Mouse (Mus musculus): ENCODE results near the gene Pls3. TPM values are rescaled to one million over a fixed set of nuclear protein-coding genes. Genes with fewer than 3 reads are reported as not detected.
"Not testable (repeated sequence)": the region's sequence is repeated elsewhere in the genome, so short reads cannot be mapped to it uniquely, and the experiment has no call there.

The Pls3 gene
- total and polyA plus RNA-seq, 3 experiments = 13.5 to 44.7 (median 39.9) TPM

DNA sequence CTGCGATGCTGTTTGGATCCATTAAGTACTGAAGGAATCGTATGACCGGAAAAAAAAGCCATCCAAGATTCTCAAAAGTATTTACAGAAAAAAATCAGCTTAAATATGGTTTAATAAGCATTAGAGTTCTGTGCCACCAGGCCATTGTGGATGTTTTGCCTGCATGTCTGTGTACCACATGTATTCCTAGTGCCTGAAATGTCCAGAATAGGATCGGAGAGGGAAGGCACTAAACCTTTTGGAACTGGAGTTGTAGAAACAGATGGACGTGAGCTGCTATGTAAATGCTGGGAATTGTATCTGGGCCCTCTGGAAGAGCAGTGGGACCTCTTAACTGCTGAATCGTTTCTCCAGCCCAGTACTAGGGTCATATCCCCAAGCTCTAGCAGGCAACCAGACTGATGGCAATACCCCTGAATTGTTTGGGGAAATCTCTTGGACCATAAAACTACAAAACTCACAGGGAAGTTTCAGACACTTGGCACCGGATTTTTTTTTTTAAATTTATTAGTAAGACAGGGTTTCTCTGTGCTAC lies 110.1 kb downstream of the Pls3 start:
- WGBS = 26% methylated on average over 7 of the region's 7 CpGs
- TF ChIP-seq EP300 (IDR thresholded peaks at IDR 0.05; ENCODE audit: insufficient read depth, low read depth, low read length) = no peak
- no peak for TF ChIP-seq CTCF (IDR thresholded peaks at IDR 0.05)
- TF ChIP-seq POLR2A (IDR thresholded peaks at IDR 0.05; ENCODE audit: insufficient read depth, low read depth, low read length) = no peak; the same call in 1 of the 2 replicates
- H3K9ac ChIP-seq (ENCODE audit: low read depth, low read length) = peak overlapping the region; percentile 72
- no peak for DNase-seq
- H3K4me1 ChIP-seq (ENCODE audit: control insufficient read depth, insufficient read depth, low read length) = peaks cover 2% of the 10 kb centered on the region; the same call in 1 of the 2 replicates
- H3K4me3 ChIP-seq = peak overlapping the region; percentile 62
- no peaks in the 10 kb centered on the region for H3K27me3 ChIP-seq (ENCODE audit: control insufficient read depth, insufficient read depth, low read length)
- H3K79me2 ChIP-seq (replicated peaks; ENCODE audit: control insufficient read depth, insufficient read depth, low read length) = no peaks in the 10 kb centered on the region
- peak overlapping the region; percentile 80 for H3K27ac ChIP-seq
- H3K36me3 ChIP-seq (ENCODE audit: control insufficient read depth, insufficient read depth, low read length) = no peaks in the 10 kb centered on the region
- intact Hi-C loops (cut with DNase I) = no loop called here

DNA sequence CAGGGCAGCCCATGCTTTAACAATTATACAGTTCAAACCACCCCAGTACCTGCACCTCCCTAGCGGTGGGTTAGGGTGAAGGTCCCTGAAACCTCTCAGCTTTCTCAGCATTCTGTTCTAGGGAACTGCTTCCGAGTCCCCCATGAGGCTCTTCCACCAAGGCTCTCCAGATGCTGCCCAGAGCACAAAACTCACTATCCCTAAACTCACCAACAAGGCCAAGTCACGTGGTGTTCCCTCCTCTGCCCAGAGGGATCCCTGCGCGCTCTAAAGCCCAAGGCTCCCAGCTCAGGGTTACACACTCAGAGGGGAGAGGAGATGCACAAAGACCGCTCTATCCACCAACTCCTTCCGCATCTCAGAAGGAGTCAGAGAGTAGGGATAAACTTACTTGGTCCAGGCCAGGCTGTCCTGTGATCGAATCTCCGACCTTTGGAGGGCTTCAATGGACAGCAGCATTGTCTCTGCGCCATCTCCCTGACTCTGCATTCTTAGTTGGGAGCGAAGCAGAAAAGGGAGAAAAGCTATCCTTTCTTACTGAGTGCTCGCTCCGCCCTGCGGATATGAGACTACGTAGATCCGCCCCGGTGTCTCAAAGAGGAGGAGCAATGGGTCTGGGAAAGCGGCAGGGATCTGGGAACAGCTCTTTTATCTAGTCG lies 110.7 kb downstream of the Pls3 start:
- H3K27me3 ChIP-seq (ENCODE audit: control insufficient read depth, insufficient read depth, low read length) = no peaks in the 10 kb centered on the region
- DNase-seq = peak; percentile 68 to 71
- H3K79me2 ChIP-seq (replicated peaks; ENCODE audit: control insufficient read depth, insufficient read depth, low read length) = no peaks in the 10 kb centered on the region
- H3K4me3 ChIP-seq = peak overlapping the region; percentile 62
- peak overlapping the region; percentile 80 for H3K27ac ChIP-seq
- peaks cover 2% of the 10 kb centered on the region; the same call in 1 of the 2 replicates for H3K4me1 ChIP-seq (ENCODE audit: control insufficient read depth, insufficient read depth, low read length)
- intact Hi-C loops (cut with DNase I) = no loop called here
- H3K9ac ChIP-seq (ENCODE audit: low read depth, low read length) = peak overlapping the region; percentile 70
- WGBS = 11% methylated on average over 19 of the region's 19 CpGs
- H3K36me3 ChIP-seq (ENCODE audit: control insufficient read depth, insufficient read depth, low read length) = no peaks in the 10 kb centered on the region
- TF ChIP-seq EP300 (IDR thresholded peaks at IDR 0.05; ENCODE audit: insufficient read depth, low read depth, low read length) (no peak), CTCF (IDR thresholded peaks at IDR 0.05) (peak; percentile 23; the same call in 1 of the 2 replicates), POLR2A (IDR thresholded peaks at IDR 0.05; ENCODE audit: insufficient read depth, low read depth, low read length) (peak; percentile 86)

DNA sequence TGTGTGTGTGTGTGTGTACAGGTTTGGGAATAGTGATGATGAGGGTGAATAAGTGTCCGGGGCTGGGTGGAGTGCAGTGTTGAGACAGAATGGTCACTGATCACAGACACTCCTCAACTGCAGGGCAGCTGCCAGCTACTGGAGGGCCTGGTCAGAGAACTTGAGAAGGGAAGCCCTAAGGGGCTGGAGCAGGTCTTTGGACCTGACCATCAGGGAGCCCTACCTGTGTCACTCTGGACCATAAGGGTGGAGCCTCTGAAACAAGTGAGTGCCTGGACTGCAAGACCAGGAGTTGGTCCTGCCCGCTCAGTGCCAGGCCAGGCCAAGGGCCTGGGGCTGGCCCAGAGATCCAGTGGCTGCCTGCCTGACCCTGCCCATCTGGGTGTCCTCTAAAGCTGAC lies 115.5 kb downstream of the Pls3 start:
- WGBS = 96% methylated on average over 2 of the region's 2 CpGs
- H3K4me3 ChIP-seq; H3K4me1 ChIP-seq (ENCODE audit: control insufficient read depth, insufficient read depth, low read length); H3K9ac ChIP-seq (ENCODE audit: low read depth, low read length); H3K27ac ChIP-seq; H3K27me3 ChIP-seq (ENCODE audit: control insufficient read depth, insufficient read depth, low read length); intact Hi-C loops (cut with DNase I); H3K79me2 ChIP-seq (replicated peaks; ENCODE audit: control insufficient read depth, insufficient read depth, low read length); H3K36me3 ChIP-seq (ENCODE audit: control insufficient read depth, insufficient read depth, low read length): not testable (repeated sequence)
- peak in 1 of 2 experiments; percentile 26 for DNase-seq

- H3K79me2 ChIP-seq (replicated peaks; ENCODE audit: control insufficient read depth, insufficient read depth, low read length); H3K36me3 ChIP-seq (ENCODE audit: control insufficient read depth, insufficient read depth, low read length); H3K27me3 ChIP-seq (ENCODE audit: control insufficient read depth, insufficient read depth, low read length); H3K4me3 ChIP-seq; H3K4me1 ChIP-seq (ENCODE audit: control insufficient read depth, insufficient read depth, low read length); H3K9ac ChIP-seq (ENCODE audit: low read depth, low read length); intact Hi-C loops (cut with DNase I): not testable (repeated sequence)
- WGBS = 71% methylated on average over 12 of the region's 12 CpGs
- H3K27ac ChIP-seq = peak overlapping the region; percentile 67
- DNase-seq = peak in 1 of 2 experiments; percentile 88
- TF ChIP-seq CTCF (IDR thresholded peaks at IDR 0.05) = peak; percentile 64
Measured at GRCm38 (mm10) chrX:75759036-75759435, 115.9 kb downstream of the Pls3 start.

DNA sequence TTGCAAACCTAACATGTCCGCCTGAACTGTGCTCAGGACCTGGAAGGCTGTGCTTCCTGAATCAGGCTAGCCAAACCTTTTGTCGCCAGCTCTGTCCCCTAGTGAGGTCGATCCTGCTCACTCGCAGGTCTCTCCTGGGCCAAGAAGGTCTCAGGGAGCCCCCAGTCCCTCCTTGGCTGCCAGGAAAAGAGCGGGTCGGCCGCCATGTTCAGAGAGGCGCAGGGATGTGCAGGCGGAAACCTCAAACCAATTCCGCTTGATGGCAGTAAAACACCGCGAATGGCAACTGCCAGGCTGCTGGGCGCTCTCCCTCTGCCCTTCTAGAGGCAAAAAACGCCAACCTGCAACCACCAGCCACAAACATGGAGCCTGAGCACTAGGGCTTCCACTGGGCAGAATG lies 117.0 kb downstream of the Pls3 start:
- H3K4me1 ChIP-seq (ENCODE audit: control insufficient read depth, insufficient read depth, low read length); intact Hi-C loops (cut with DNase I); H3K27me3 ChIP-seq (ENCODE audit: control insufficient read depth, insufficient read depth, low read length); H3K36me3 ChIP-seq (ENCODE audit: control insufficient read depth, insufficient read depth, low read length); H3K9ac ChIP-seq (ENCODE audit: low read depth, low read length); H3K79me2 ChIP-seq (replicated peaks; ENCODE audit: control insufficient read depth, insufficient read depth, low read length): not testable (repeated sequence)
- peak in 1 of 2 experiments; percentile 84 for DNase-seq
- 76% methylated on average over 14 of the region's 14 CpGs for WGBS
- Histone ChIP-seq H3K4me3 (peak overlapping the region; percentile 33; the same call in 1 of the 2 replicates), H3K27ac (peak overlapping the region; percentile 68)
- peak; percentile 64 for TF ChIP-seq CTCF (IDR thresholded peaks at IDR 0.05)

DNA sequence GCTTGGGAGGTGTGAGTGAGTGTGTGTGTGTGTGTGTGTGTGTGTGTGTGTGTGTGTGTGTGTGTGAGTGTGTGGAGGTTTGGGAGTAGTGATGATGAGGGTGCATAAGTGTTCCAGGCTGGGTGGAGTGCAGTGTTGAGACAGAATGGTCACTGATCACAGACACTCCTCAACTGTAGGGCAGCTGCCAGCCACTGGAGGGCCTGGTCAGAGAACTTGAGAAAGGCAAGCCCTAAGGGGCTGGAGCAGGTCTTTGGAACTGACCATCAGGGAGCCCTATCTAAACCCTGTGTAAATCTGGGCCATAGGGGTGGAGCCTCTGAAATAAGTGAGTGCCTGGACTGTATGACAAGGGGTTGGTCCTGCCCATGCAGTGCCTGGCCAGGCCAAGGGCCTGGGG lies 120.5 kb downstream of the Pls3 start:
- intact Hi-C loops (cut with DNase I); H3K9ac ChIP-seq (ENCODE audit: low read depth, low read length); H3K27me3 ChIP-seq (ENCODE audit: control insufficient read depth, insufficient read depth, low read length); H3K79me2 ChIP-seq (replicated peaks; ENCODE audit: control insufficient read depth, insufficient read depth, low read length); H3K36me3 ChIP-seq (ENCODE audit: control insufficient read depth, insufficient read depth, low read length); H3K27ac ChIP-seq; H3K4me1 ChIP-seq (ENCODE audit: control insufficient read depth, insufficient read depth, low read length); H3K4me3 ChIP-seq: not testable (repeated sequence)
- DNase-seq = peak in 1 of 2 experiments; percentile 33

DNA sequence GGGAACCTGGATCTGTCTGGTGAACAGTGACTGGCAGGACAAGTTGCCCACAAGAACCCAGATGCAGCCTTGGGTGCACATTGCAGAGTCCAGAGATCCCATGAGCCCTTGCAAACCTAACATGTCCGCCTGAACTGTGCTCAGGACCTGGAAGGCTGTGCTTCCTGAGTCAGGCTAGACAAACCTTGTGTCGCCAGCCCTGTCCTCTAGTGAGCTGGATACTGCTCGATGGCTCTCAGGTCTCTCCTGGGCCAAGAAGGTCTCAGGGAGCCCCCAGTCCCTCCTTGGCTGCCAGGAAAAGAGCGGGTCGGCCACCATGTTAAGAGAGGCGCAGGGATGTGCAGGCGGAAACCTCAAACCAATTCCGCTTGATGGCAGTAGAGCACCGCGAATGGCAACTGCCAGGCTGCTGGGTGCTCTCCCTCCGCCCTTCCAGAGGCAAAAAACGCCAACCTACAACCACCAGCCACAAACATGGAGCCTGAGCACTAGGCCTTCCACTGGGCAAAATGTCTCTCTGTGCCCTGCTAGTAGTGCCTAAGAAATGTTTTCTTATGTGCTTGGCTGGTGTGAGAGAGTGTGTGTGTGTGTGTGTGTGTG lies 124.8 kb downstream of the Pls3 start:
- H3K27me3 ChIP-seq (ENCODE audit: control insufficient read depth, insufficient read depth, low read length); H3K9ac ChIP-seq (ENCODE audit: low read depth, low read length); H3K79me2 ChIP-seq (replicated peaks; ENCODE audit: control insufficient read depth, insufficient read depth, low read length); H3K4me3 ChIP-seq; H3K36me3 ChIP-seq (ENCODE audit: control insufficient read depth, insufficient read depth, low read length); intact Hi-C loops (cut with DNase I); H3K4me1 ChIP-seq (ENCODE audit: control insufficient read depth, insufficient read depth, low read length); H3K27ac ChIP-seq: not testable (repeated sequence)
- WGBS = 61% methylated on average over 8 of the region's 12 CpGs
- DNase-seq = peak in 1 of 2 experiments; percentile 60
